Mouse (Mus musculus) T-helper 17 cell (primary cell): ENCODE results near the gene Ift80.
"Not testable (repeated sequence)": the region's sequence is repeated elsewhere in the genome, so short reads cannot be mapped to it uniquely, and the experiment has no call there.

ENCODE experiments used
- in situ Hi-C, 2 experiments: fragments of 300-600 bp; cut with MboI, MseI; formaldehyde crosslinking; loops; 1 replicate in 1 of 2; 2 replicates in 1 of 2; pipeline ENCODE4 v1.15.1; 2025; ENCODE audit warnings: high pct_unique_total_duplicates in 2 of 2

Ift80 gene

DNA sequence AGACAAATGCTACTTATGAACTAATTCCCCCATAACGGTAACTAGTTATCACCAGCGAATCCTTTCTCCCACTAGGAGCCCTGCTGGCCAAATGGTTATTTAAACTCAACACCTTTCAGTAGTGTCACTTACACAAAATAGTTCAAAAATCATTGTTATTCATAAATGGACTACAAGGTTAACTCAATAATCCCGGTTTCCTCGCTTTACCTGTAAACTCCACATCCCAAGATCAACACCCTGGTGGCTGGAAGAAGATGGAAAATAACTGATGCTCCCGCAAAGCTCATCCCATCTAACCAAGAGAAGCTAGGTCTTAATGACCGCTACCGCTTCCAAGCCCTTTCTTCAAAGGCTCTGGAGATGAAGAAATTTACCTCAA, 324 bp downstream of the Ift80 start:
- in situ Hi-C loops = loop anchor here in 1 of 2 experiments (25.0 kb wide), 1 partner anchor 733 kb away; no protein-coding TSS in a partner anchor

DNA sequence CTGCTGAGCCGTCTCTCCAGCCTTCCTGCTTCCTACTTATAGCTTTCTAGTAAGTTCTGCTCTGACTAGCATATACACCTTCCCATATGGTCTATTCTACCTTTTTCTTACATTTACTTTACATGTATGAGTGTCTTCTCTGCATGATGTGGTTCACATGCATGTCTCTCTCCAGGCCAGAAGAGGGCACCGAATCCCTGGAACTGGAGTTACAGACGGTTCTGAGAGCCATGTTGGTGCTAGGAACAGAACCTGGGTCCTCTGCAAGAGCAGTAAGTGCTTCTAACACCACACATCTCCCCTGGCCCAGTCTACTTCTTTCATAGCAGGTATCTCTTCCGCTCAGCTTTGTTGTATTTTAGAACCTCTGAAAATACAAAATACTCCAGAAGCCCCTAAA, 1.6 kb downstream of the Ift80 start:
- in situ Hi-C loops = loop anchor here in 1 of 2 experiments (25.0 kb wide), 1 partner anchor 735 kb away; no protein-coding TSS in a partner anchor

DNA sequence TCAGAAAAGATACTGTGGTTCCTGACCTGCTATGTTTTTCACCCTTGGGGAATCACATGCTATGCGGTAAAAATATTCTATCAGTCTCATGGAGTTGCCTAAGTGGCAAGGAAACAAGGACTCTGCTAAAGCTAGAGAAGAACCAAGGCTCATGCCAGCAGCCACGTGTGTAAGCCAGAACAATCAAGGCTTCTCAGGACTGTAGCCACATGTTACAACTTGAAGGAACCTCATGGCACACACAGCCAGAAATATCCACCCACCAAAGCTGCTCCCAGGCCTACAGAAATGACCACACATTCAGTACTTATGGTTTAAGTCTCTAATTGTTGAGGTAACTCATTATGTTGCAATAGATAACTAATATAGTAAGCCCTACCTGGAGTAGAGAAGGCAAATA, 17.8 kb downstream of the Ift80 start:
- in situ Hi-C loops = no loop called here

DNA sequence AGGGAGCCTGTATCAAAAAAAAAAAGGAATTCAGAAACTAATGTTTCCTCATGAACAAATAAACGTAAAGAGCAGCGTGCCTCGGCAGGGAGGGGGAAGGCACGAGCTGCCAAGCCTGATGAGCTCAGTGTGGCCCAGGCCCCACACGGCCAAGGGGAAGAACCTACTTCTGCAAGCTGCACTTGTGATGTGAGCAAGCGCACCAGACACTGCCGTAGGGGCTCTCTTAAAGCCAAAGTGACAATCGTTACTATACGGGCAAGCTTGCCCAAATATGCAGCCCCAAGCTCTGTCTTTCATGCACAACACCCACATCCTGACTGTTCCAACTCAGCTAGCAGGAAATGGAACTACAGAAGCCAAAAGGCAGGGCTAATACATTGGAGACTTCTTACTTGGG, 23.5 kb downstream of the Ift80 start:
- in situ Hi-C loops = no loop called here

DNA sequence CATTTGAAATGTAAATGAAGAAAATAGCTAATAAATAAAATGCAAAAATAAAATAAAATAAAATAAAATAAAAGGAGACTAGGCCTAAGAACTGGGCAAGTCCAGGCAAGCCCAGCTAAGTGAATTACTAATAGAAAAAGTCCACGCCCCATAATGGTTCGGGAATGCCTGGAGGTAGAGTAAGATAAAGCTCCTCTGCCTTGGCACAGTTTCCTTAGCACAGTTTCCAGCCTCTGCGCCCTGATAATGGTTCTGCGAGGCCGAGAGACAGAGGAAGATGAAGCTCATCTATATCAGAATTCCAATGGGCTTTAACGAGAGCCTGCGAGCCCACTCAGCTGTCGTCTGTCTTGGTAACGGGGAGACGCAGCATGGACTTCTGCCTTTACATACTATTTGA, 25.2 kb downstream of the Ift80 start:
- in situ Hi-C loops = no loop called here

DNA sequence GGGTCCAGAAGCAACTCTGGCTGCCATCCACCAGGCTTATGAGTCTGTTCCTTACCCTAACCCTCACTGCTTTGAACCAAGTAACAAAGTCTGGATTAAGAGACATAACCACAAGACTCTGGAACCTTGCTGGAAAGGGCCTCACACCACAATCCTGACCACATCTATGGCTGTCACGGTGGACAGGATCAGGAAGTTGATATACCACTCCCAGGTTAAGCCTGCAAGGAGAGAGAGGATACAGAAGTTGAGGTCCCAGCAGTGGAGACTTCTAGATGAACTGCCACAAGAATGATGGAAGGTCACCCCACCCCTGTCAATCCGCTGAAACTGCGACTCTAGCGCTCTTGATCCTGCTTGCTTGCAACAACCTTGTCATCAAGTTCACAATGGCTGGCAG, 26.7 kb downstream of the Ift80 start:
- in situ Hi-C loops = no loop called here

DNA sequence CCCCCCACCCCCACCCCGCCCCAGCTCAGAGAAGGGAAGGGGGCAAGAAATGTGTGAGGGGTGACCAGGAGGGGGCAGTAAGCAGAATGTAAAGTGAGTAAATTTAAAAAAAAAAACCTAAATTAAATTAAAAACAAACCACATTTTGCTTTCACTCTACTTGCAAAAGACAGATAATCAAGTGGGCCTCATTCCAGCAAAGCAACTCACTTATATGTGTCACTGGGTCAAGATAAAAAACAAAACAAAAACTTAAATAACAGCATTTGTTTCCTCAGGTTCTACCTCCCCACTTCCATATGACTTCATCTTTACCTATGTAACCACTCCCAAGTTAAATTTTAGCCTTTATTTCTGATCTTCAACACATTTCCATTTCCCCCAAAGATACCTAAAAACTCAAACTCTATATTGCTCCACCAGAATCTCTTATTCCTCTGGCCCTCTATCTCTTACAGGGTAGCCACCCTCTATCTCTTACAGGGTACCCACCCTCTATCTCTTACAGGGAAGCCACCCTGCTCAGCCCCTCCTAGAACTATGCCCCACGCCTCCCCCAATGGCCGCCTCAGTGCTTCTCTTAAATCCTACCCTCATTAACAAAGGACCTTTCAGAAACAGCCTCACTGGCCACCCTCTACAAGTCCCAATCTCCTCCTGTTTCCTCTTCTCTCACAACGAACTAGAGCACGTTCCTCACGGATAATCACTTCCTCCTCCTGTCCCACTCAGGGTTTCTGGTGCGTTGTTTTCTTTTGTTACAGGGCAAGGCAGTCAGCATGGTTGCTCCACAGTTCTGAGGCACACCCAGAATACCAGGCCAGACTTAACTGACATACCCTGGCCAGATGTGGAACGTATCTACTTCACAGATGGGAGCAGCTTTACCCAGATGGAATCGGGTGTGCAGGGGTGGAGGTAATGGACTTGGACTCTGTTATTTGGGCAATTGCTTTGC, 28.6 kb downstream of the Ift80 start:
- in situ Hi-C loops = no loop called here

DNA sequence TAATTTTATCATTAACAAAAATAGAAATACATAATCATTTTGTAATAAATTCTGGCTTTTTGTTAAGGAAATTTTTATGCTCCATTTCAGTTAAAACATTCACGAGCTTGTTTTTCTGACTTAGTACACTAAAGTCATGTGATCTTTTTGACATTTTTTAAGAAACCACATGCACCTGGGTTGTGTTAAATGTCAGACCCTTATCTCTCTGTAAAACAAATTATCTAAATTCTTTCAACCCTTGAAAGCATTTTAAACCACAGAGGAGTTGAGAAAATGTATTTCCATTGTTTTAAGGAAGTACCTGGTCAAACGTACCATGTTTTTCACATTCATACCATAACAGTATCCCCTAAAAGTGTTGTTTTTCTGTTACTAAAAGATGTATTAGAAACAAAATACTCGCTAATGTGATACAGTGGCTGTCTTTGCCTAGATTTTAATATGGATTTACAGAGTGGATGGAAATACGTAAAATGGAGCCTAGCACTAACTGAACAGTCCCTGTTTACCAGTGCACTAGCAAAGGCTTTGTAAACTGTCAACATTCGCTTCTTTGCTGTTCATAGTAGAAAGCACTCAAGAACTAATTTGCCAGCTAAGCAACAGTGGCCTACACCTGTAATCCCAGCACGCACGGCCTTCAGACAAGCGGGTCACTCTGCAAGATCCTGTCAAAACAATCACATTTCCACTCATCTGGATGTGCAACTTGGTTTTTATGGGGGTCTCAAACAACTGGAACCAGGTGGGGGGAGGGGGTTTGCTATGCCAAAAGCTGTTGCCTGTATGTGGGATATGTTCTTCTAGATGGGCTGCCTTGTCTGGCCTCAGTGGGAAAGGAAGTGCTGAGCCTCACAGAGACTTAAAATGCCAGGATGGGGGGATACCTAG, 29.5 kb downstream of the Ift80 start:
- in situ Hi-C loops = no loop called here

DNA sequence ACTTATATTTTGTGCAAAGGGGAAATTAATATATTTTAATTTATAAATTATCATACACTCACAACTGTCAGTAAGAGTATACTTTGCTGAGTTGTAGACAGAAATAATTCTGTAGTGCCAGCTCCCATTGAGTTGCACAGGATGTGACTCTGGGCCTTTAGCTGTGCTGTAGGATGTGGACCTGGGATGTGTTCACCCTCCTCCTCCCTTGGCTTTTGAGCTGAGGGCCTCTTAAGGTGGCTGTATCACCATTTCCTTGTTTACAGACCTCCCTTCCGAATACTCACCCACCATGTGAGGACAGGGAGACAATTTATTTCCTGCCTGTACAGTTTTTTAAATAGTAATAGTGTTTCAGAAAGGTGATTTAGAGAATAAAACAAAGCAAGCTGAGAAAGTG, 30.8 kb downstream of the Ift80 start:
- in situ Hi-C loops = no loop called here

DNA sequence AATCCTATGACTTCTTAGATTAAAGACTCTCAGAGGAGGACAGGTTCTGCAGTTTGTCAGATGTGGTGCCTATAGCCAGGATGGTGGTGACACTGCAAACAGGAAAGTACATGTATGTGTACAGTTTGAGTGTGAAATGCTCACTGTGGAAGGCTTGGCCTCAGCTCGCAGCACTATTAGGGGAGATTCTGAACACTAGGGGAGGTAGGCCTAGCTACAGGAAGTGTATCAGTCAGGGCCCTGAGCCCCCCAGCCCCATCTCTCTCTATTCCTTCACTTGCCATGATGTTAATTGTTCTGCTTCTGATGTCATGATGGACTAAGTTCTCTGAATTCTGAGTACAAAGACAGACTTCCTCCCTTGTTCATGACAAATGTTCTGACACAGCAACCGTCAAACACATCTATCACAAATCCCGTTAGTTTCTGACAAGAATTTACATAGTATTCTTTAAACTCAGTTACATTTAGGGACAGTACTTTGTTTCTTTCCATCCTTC, 35.2 kb downstream of the Ift80 start:
- in situ Hi-C loops = no loop called here

DNA sequence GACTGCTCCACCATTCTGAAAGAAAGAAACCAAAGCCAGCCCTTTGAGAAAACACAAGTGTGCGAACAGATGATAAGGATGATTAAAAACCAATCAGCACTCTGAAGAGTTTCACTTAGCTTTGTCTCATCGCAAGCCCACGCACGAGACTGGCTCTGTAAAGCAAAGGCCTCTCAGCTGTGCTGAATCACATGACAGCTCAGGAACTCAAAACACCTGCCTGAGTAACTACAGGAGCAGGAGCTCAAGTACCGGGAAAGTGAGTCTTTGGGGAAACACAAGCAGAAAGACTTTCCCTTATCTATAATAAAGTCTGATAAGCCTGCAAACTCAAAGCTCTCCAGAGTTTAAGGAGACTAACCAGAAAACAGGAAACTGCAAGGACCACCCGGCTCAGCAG, 37.0 kb downstream of the Ift80 start:
- in situ Hi-C loops = no loop called here

DNA sequence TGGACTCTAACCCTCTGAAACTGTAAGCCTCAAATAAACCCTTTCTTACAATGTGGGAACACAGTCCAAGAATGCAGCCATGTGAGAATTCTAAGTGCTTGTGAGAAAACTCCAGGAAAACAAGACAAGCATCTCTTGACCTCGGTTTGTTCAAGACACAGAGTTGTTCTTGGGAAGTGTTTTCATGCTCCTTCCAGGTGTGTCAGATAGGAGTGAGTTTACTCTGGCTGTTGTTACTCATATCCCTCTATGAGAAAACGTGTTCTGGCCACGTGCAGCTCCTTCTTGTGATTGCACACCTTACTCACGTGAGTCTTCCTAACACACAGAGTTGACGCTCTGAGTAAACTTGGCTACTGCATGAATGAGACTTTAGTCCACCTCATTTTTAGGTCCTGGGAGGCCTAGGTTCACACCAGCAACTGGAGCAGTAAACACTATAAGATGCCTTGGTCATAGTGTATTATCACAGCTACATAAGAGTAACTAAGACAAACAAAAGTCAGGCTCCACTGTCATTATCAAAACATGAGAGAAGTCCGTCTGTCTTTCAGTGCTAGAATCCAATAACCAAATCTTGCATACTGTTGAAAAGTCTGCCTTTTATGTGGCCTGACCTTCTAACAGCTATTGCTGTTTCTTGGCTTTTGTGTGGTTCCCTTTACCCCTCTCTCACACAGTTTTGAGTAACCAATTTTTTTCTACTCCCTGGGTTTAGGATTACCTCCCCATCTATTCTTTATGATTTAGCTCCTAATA, 37.7 kb downstream of the Ift80 start:
- in situ Hi-C loops = no loop called here

DNA sequence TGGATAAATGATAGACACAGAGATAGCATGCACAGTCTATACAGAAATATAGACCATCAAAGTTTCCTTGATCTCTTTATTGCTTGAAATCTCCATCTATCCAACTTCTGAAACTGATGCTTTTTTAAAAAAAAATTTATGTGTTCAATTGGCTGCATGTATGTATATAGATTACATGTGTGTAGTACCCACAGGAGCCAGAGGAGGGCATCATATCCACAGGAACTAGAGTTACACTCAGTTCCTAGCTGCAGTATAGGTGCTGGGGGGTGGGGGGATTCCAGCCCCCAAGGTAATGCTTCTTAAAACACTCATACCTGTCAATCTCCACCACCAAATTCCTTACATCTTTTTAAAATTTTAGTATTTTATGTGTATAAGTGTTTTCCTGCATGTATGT, 39.7 kb downstream of the Ift80 start:
- in situ Hi-C loops = no loop called here

DNA sequence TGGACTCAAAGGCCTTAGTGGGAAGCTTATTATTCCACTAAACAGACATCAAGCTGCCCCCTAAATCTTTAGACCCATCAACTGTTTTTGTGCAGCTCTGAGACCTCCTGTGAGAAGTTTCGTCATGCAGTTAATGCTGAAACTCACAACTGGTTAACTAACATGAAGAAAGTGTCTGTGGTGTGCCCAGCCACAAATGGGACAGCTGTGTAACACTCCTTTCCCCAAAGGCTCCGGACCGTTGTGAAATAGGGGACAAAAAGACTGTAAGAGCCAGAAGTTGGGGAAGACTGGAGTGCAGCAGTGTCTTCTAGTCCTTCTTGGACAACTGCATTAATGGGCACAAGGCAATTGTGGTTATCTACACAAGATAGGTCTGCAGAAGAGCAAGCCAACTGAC, 47.0 kb downstream of the Ift80 start:
- in situ Hi-C loops = loop anchor here in 1 of 2 experiments (5.0 kb wide), 1 partner anchor 320 kb away; no protein-coding TSS in a partner anchor

DNA sequence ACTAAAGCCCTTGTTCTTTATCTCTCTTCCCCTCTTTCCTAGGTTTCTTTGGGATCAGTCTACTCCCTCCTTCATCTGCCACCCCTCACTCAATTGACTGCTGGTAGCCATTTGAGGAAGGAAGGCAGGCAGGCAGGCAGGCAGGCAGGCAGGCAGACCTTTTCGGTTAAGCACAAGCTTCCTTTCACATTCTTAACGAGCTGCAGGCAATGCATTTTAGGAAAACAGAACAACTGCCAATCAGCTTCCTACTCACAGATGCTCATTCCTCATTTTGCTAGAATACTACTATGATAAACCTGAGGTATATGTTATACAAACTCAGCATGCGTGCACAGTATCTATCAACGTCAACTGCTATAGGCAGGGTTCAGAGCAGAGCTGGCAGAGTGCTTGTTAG, 47.9 kb downstream of the Ift80 start:
- in situ Hi-C loops = loop anchor here in 1 of 2 experiments (5.0 kb wide), 1 partner anchor 319 kb away; no protein-coding TSS in a partner anchor

DNA sequence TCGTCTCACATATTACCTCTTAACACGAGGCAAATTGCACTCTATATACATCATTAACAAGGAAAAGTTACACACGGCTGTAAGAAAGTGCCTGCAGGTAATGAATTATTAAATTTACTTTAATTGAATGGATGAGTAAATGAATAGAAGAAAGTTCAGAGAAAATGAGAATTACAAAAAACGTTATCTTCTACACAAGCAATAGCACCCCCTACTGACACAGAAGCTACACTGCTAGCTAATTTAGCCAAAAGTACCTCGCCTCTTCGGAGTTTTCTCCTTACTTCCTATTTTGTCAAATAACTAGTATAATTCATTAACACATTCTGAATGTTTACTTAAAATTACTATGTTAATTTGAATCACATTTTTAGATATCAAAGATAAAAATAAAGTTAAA, 49.9 kb downstream of the Ift80 start:
- in situ Hi-C loops = no loop called here

DNA sequence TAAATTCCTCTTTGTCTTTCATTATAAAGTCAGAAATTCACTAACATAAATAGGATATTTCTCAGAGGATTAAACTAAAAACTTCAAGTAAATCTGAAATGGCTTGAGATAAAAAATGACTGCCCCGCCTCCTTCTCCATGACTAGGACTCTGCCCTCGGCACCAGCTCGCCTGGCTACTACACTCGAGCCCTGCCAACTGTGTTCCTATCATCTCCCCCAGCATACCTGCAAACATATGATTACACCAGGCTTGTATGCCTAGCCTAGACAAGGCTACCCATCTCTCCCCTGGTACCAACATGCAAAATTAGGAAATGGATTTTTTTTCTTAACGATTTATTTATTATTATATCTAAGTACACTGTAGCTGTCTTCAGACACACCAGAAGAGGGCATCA, 51.7 kb downstream of the Ift80 start:
- in situ Hi-C loops = no loop called here

DNA sequence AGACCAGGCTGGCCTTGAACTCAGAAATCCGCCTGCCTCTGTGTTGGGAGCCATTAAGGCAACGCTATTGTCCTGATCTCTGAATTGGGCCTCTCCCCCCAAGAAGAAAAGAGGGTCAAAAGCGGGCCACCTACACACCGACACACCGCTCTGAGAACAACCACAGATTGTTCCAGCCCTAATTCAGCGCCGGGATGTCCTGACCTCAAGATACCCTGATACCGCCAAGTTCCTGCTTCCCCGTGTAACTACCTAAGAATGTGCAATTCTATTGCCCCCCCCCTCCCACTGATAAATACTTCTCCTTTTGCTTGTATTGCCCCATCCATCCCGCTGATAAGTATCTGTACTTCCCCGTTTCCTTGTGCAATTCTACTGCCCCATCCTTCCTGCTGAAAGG, 52.4 kb downstream of the Ift80 start:
- in situ Hi-C loops = not testable (repeated sequence)

DNA sequence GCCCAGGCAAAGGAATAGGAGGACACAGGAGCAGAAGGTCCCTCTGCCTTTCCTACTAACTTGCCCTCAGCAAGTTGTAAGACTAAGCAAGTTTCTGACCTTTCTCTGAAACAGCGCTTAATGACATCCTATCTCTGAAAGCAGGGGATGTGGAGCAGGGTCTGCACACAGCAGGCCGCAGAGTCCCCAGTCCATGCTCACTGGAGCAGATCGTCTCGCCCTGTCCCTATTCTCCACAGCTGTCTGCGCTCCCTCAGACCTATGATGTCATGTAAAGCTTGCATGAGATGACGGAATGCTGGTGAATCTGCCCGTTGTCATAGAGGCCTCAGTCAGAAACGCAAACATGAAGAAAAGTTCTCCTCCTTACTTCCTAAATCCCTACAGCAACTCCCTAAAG, 55.0 kb downstream of the Ift80 start:
- in situ Hi-C loops = no loop called here

DNA sequence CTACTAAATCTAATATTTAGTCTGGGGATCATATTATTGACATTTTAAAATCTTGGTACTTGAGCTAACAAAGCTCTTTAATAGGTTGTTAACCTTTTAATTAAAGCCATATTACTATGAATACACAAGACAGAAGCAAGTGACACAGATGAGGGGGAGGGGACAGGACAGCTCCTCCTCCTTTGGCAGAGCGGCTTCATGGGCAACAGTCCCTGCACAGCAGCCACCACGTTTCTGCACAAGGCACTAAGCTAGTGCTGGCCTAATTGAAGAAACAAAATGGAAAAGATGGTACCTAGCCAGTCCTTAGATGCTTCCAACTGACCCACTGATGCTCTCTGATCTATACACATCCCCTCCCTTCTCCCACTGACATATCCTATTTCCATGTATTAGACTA, 55.5 kb downstream of the Ift80 start:
- in situ Hi-C loops = no loop called here

DNA sequence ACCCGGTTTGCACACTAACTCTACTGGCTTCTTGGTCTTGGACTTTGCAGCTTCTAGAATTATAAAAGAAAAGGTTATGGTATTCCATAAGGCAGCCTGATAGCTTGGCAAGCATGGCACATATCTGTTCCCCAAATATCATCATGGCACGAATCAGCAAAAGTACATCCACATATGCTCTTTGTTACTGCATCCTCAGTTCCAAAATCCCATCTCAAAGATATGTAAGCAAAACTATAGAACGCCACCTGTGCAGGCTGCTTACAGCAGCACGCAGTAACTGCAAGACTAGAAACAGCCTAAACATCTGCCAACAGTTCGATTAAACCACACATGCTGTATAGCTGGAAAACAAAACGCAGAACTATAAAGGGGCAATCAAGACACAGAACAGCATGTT, 62.5 kb downstream of the Ift80 start:
- in situ Hi-C loops = loop anchor here in 1 of 2 experiments (5.0 kb wide), 1 partner anchor 225 kb away; no protein-coding TSS in a partner anchor
